Mouse (Mus musculus): ENCODE measurements at regions not wholly inside any gene's neighbourhood (a gene's known extent, or its start where the extent isn't known, plus 50 kb on each side); places are given as distances from the start of the nearest gene placed in this dataset.
"Not testable (repeated sequence)": the region's sequence is repeated elsewhere in the genome, so short reads cannot be mapped to it uniquely, and the experiment has no call there.

- no peak for DNase-seq
Measured at GRCm38 (mm10) chr5:148820476-148820875, 108.6 kb downstream of the Katnal1 start.

DNA sequence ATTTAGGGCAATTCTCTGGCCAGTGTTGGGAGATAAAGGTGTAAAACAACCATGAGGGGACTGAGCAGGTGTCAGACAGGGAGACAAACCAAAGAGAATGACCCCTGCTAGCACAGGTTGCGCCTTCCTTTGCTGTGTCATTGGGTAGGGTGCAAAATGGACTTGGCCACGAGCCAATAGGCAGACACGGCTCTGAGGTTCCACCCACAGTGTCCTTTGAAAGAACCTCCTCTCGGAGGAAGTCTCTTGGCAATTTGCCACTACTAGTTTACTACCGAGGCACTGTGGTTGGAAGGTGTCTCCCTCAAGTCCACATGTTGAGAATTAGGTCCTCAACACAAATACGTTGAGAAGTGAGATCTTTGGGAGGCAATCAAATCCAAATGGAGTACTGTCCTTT lies 109.7 kb downstream of the Katnal1 start:
- no peak for DNase-seq

DNA sequence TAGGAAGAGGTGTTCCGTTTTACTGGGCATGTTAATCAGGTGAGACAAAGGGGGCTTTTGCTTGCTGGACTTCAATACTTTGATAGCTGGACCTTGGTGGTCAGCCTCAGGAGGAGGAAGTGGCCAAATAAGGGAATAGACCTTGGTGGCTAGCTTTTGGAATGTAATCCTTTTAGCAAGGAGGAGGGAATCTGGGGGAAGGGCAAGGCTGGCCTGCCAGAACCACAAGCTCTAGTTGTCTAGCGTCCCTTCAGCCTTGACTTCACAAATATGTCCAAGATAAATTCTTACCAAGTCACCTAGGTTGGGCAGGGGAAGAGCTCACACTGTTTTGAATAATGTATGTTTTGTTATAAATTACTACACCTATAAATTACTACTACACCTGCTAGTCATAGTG lies 110.4 kb downstream of the Katnal1 start:
- DNase-seq: no peak

DNA sequence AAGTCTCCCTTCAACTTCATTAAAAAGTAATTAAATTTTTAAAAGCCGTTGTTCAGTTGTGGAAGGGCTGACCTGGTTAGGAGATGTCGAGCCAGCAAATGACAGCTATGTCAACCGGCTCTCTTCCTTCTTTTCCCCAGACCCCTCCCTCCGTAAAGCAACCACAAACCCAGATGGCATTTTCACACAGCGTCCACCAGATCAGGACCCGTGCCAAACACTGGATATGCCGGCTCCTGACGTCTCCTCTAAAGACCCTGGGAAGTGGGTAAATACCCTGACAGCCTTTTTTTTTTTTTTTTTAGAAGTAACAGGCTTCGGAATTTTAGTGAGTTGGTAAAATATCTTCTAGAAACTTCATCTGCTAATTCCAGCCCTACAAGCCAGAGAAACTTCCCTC lies 116.3 kb downstream of the Katnal1 start:
- DNase-seq: no peak

DNA sequence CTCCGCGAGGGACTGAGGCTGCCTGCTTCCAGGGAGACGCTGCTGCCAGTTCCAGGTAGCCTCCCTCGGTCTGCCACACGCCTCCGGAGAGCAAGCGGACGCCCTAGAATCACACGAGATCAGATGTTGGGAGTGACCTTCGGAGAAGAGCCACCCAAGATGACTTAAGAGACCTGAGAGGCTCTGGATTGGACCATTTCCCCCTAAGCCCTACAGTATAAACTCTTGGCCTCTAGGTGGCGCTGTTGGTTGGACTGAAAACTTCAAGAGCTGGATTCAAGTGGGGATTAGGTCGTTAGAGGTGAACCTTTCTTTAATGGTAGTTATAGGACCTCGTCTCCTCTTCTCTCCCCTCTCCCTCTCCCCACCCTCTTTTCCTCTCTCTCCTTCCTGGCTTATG lies 117.1 kb downstream of the Katnal1 start:
- peak; percentile 43 to 60 for DNase-seq

DNA sequence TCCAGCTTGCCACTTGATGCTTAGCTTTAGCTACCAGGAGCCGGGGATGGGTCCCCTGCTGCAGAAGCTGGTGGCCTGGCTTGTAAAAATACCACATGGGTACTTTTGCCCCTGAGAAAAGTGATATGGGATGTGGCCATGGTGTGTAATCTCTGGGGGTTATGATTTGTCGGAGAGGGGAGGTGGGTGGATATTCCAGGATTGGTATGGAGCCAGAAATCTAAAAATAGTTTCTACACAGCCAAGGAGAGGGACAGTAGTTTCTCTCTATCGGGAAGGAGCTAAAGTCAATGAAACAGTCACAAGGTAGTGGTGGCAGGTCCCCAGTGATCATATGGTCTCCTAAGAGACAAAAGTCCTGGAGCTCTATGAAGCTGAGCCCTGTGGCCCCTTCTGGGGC lies 119.6 kb downstream of the Katnal1 start:
- no peak for DNase-seq

GRCm38 (mm10) chr5:148809055-148809454 lies 120.1 kb downstream of the Katnal1 start:
- DNase-seq: no peak

- peak; percentile 63 to 65 for DNase-seq
Measured at GRCm38 (mm10) chr5:148808426-148808825, 120.7 kb downstream of the Katnal1 start.

- DNase-seq: no peak
Measured at GRCm38 (mm10) chr5:148807612-148808011, 121.5 kb downstream of the Katnal1 start.

GRCm38 (mm10) chr5:148805030-148805429 lies 124.1 kb downstream of the Katnal1 start:
- no peak for DNase-seq

DNA sequence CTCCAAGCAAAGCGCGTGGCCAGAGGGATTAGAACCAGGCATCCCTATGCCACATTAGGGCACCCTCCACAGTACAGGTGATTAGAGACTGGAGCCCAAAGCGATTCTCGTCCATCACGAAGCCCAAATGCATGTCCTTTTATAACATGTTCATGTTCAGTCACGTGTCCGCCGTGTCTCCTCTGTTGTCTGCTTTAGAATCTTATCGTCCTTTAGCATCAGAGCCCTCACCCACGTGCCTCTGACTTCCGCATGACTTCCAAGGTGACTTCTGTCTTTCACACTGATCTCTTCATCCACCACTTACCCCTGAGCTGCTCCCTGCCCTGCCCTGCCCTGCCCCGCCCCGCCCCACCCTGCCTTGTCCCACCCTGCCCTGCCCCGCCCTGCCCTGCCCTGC lies 125.3 kb downstream of the Katnal1 start:
- DNase-seq: no peak

GRCm38 (mm10) chr5:148802720-148803119 lies 126.4 kb downstream of the Katnal1 start:
- DNase-seq: no peak

DNA sequence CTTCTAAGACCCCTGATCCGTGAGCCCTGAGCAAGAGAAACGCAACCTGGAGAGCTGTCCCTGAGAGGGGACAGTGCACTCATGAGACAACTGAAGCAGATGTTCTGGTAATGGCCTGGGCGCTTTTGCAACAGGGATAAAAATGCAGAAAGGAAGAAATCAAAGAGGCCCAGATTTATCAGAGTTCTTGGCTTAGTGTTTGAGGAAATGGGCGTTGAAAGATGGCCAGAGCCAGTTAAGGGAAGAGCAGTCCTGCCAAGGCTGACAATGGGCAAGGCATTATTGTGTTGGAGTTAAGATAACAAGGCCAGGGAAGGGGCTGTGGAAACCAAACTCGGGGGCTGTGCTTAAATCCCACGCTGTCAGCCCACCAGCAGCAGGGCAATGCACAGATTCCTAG lies 130.6 kb downstream of the Katnal1 start:
- no peak for DNase-seq

GRCm38 (mm10) chr5:148796072-148796471 lies 133.0 kb downstream of the Katnal1 start:
- DNase-seq: no peak

DNA sequence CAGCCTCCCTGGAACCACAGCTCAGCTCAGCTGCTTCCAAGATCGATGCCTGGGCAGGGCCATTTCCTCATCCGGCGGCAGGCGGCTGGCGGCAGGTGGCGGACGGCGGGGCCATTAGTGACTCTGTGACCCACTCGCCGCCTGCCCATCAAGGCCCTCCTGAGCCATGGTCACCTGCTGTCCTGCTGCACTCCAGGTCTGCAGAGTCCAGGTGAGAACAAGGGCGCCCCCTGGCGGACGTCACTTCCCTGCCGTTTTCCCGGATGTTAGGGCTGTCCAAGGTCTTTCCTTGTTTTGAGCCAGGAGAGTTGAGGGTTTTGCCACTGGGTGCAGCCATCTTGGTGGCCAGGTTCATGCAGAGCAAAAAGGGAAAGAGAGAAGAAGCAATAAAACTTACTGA lies 134.7 kb downstream of the Katnal1 start:
- peak; percentile 82 for DNase-seq

DNA sequence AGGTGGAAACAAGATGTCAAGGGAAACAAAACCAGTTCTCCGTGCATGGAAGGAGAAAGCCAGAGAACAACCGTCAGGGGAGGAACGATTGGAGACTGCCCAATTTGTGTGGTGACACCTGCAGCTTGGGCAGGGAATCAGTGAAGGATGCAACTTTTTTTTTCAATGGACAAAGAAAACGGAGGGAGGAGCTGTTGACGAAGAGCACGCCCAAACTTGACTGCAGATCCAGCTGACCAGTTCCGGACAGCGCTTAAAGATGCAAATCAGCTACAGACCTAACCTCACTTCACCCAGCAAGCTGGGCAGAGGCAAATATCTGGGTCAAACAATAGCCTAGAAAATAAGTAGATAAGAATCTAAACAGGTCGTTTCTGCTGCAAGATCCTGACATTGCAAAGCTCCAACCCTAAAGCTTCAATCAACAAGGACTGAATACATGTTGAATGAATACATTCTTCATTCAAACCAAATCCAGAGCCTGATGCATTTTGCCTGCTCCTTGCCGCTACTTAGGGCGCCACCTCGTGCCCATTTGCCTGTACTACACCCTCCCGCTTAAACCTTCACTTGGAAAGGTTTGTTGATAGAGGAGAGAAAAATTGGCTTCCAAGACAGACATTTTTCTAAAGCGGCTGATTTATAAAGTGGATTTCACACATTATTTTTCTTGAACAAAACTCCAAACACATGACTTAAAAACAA lies 136.2 kb downstream of the Katnal1 start:
- peak; percentile 86 to 87 for DNase-seq

- DNase-seq: no peak
Measured at GRCm38 (mm10) chr5:148791651-148792050, 137.5 kb downstream of the Katnal1 start.

- not testable (repeated sequence) for DNase-seq
Measured at GRCm38 (mm10) chr5:148790343-148790742, 138.8 kb downstream of the Katnal1 start.

GRCm38 (mm10) chr5:148789823-148790222 lies 139.3 kb downstream of the Katnal1 start:
- DNase-seq: no peak

GRCm38 (mm10) chr5:148789147-148789566 lies 140.0 kb downstream of the Katnal1 start:
- no peak for DNase-seq

DNA sequence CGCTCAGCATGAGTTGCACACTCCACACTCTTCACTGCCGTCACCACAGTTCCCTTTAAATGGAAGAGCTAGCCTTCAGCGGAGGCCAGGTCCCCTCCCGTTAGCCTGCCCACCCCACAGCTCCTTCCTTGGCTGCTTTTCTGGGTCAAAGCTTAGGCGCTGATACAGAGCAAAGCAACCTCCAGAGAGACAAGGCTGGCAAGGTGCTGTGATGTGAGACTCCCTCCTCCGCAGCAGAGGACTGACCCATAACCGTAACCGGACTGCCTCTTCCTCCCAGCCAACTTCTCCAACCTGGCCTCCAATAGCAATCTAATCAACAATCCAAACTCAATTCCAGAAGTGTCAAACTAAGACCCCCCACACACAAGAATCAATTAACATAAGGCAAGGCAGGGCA lies 140.4 kb downstream of the Katnal1 start:
- DNase-seq: no peak

DNA sequence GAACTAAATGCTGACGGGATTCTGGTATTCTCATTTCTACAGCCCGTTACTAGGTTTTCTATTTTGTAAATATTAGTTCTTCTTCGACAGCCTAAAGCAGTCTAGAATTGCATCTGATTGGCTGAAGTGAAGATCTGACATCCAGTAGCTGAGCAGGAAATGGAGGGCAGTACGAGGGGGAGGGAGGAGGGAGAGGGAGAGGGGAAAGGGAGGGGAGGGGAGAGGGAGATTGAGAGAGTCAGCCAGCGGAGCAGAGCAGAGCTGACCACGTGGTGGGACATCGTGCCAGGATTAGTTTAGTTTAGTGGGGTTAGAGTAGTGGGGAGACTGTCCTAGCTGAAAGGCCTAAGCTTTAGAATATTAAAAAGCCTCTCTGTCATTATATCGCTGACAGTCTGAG lies 141.8 kb downstream of the Katnal1 start:
- no peak for DNase-seq

DNA sequence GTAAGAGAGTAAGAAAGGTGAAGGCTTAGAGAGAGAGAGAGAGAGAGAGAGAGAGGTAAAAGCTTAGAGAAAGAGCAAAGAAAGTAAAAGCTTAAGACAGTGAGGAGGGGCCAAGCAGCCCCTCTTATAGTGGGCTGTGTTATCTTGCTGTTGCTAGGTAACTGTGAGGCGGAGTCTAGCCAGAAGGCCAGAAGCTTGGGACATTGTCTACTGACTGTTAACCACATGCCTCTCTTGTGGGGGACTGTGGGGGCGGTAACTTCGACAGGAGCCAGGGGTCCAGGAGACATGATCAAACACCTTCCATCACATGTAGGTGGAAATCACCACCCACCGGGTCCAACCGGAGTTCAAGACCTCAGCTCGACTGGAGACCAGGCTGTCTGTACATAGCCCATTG lies 148.0 kb downstream of the Katnal1 start:
- DNase-seq: not testable (repeated sequence)

GRCm38 (mm10) chr5:148776796-148777659 lies 152.1 kb downstream of the Katnal1 start:
- DNase-seq: no peak

Measured in cerebellum, postnatal 36 days (tissue).